Mouse (Mus musculus): ENCODE measurements around the gene Sept3.

DNA sequence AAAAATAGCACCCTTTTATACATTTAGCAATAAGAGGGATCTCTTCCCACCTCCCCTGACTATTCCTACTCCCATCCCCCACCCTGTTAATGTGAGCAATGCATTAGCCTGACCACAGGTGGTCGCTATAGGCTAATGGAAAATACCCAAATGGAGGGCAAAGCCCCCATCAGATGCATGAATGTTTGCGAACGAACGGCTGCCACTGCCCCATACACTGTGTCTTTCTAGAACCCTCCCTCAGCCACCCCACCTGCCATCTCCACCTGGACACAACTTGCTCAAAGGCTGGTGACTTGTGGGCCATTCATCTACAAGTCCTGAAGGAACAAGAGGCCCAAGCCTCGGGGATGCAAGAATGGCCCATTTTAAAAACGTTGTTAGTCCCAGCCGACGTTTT lies 19.4 kb downstream of the Sept3 start:
- TF ChIP-seq POLR2A (IDR thresholded peaks at IDR 0.05; ENCODE audit: insufficient read depth, low read depth, low read length) (no peak), CTCF (IDR thresholded peaks at IDR 0.05; ENCODE audit: insufficient read depth, low read depth, low read length) (no peak)

Data from olfactory bulb, adult 2 months (tissue).